Mouse (Mus musculus) liver, embryonic 14.5 days (tissue): ENCODE measurements around the gene Fstl3. TPM values are rescaled to one million over a fixed set of nuclear protein-coding genes. Genes with fewer than 3 reads are reported as not detected.
A peak's percentile ranks its signal among the peaks of the same experiment; 100 is the strongest.
"Not testable (repeated sequence)": the region's sequence is repeated elsewhere in the genome, so short reads cannot be mapped to it uniquely, and the experiment has no call there.

ENCODE experiments used
- ATAC-seq: fragments of 200-750 bp; cut with Nextera tagmentation; 2 replicates; pipeline ENCODE4 v1.8.0; 2017; ENCODE audit warnings: moderate number of reproducible peaks, mild to moderate bottlenecking, moderate library complexity; ENCODE audit not compliant: insufficient read depth
- DNase-seq, 3 experiments: peaks; one replicate each; pipeline ENCODE4 v3.0.0-alpha.2; 2012 to 2013; ENCODE audit warnings: low read depth in 3 of 3, low spot score in 3 of 3
- H3K27ac ChIP-seq: fragments of 300-500 bp; sonication (generic); 2 replicates; pipeline ENCODE4 v1.5.1; 2014; ENCODE audit warnings: moderate library complexity, mild to moderate bottlenecking, control low read depth, inconsistent platforms
- H3K27me3 ChIP-seq: fragments of 300-500 bp; sonication (generic); 2 replicates; pipeline ENCODE4 v1.6.1; 2014; ENCODE audit warnings: mild to moderate bottlenecking, low read length, moderate library complexity; ENCODE audit not compliant: control insufficient read depth, insufficient read depth
- H3K36me3 ChIP-seq: fragments of 300-500 bp; sonication (generic); replicated peaks from 2 replicates; pipeline ENCODE4 v1.6.1; 2014; ENCODE audit warnings: low read depth; ENCODE audit not compliant: control insufficient read depth, insufficient read depth
- H3K4me1 ChIP-seq, 2 experiments: fragments of 200-500 bp in 1 of 2; fragments of 300-500 bp in 1 of 2; sonication (generic) in 1 of 2; replicated peaks; 2 replicates each; pipeline ENCODE4 v1.6.1; 2012 to 2014; ENCODE audit warnings: antibody characterized with exemption in 1 of 2, inconsistent platforms in 1 of 2, low read length in 1 of 2; ENCODE audit not compliant: control insufficient read depth in 2 of 2, insufficient read depth in 2 of 2
- H3K4me2 ChIP-seq: fragments of 300-500 bp; sonication (generic); 2 replicates; pipeline ENCODE4 v1.6.1; 2014; ENCODE audit warnings: low read depth, mild to moderate bottlenecking, control low read depth, moderate library complexity
- H3K4me3 ChIP-seq, 2 experiments: fragments of 200-500 bp in 1 of 2; fragments of 300-500 bp in 1 of 2; sonication (generic) in 1 of 2; 2 replicates each; pipeline ENCODE4 v1.5.1; 2012 to 2014; ENCODE audit warnings: low read depth in 2 of 2, low read length in 2 of 2, mild to moderate bottlenecking in 2 of 2, control low read depth in 1 of 2, inconsistent platforms in 1 of 2, moderate library complexity in 1 of 2; ENCODE audit not compliant: insufficient read depth in 1 of 2
- H3K9ac ChIP-seq: fragments of 300-500 bp; sonication (generic); replicated peaks from 2 replicates; pipeline ENCODE4 v1.6.1; 2014; ENCODE audit warnings: mild to moderate bottlenecking, control low read depth, moderate library complexity
- H3K9me3 ChIP-seq: fragments of 300-500 bp; sonication (generic); 2 replicates; pipeline ENCODE4 v1.6.1; 2016; ENCODE audit warnings: low read length, mixed read lengths; ENCODE audit not compliant: control insufficient read depth
- CTCF ChIP-seq: IDR thresholded peaks from 2 replicates; pipeline ENCODE4 v1.5.1; 2016; ENCODE audit warnings: antibody characterized with exemption, low read depth, control low read depth
- EP300 ChIP-seq: IDR thresholded peaks from 2 replicates; pipeline ENCODE4 v1.6.1; 2016; ENCODE audit warnings: antibody characterized with exemption, low read depth
- WGBS: fragments of 180-500 bp; shearing (Covaris S2); extraction: QIAGEN DNeasy Blood & Tissue Kit; methylation state at CpG from one replicate; pipeline ENCODE4 v1.1.7; 2014; ENCODE audit not compliant: insufficient replicate concordance; 5-methylcytosine and 5-hydroxymethylcytosine counted together
- polyA plus RNA-seq, 2 experiments: library from polyadenylated mRNA; depleted of rRNA in 1 of 2; stranded (reverse) in 1 of 2; unstranded in 1 of 2; fragments of >200 nt; fragmentation: Nextera tagmentation in 1 of 2; extraction: Ambion mirVana in 1 of 2; gene quantifications; 2 replicates each; pipeline versions ENCODE4 v1.2.1 to v1.2.3; 2012 to 2014

The Fstl3 gene
- polyA plus RNA-seq, 2 experiments: 0.23 to 0.56 TPM

DNA sequence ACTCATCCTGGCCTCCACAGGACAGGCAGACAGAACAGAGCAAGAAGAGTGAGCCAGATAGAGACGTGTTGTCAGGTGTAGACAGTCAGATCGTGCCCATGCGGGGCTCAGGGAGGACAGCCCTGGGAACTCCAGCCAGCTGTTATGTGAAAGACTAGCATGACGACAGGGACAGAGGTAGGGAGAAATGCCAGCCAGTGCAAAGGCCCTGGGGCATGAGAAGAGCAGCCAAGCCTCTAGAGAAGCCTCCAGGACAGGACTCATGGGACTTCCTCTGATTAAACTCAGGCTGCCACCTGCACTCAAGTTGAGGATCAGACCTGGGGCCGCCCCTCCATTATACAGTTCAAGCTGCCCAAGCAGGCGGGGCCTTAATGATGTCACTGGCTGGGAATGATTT, 28.6 kb upstream of the Fstl3 start:
- H3K9me3 ChIP-seq: no peaks in the 10 kb centered on the region
- H3K4me1 ChIP-seq: peaks cover 11 to 12% of the 10 kb centered on the region in 2 experiments
- 70% methylated on average over 6 of the region's 6 CpGs for WGBS
- H3K4me3 ChIP-seq: no peak overlapping the region
- no peak overlapping the region for H3K27ac ChIP-seq
- H3K36me3 ChIP-seq: no peaks in the 10 kb centered on the region
- H3K27me3 ChIP-seq: no peaks in the 10 kb centered on the region
- H3K9ac ChIP-seq: no peak overlapping the region
- ATAC-seq: no peak
- TF ChIP-seq CTCF (no peak), EP300 (no peak)
- H3K4me2 ChIP-seq: no peak overlapping the region
- no peak for DNase-seq

GRCm38 (mm10) chr10:79754856-79755516, 22.1 kb upstream of the Fstl3 start, which contains the start of gene Fgf22:
Gene Fgf22, plus strand, starts transcription at chr10:79755076.
- Histone ChIP-seq H3K27me3 (no peaks in the 10 kb centered on the region), H3K9me3 (no peaks in the 10 kb centered on the region), H3K27ac (no peak within 1 kb of the TSS), H3K4me2 (peak within 1 kb of the TSS; percentile 35), H3K4me1 (peaks cover 0 to 2% of the 10 kb centered on the region in 2 experiments; a peak in 1 of 4 replicates), H3K9ac (no peak within 1 kb of the TSS), H3K4me3 (no peak within 1 kb of the TSS), H3K36me3 (peaks cover 11% of the 10 kb centered on the region)
- WGBS: 5% methylated on average over 36 of the region's 36 CpGs
- DNase-seq: peak in 2 of 3 experiments; percentile 36 to 43
- TF ChIP-seq CTCF: no peak
- TF ChIP-seq EP300: no peak
- ATAC-seq: peak; percentile 77

- Histone ChIP-seq H3K4me2 (no peak overlapping the region), H3K36me3 (peaks cover 17% of the 10 kb centered on the region), H3K4me1 (peaks cover 0 to 2% of the 10 kb centered on the region in 2 experiments; a peak in 1 of 4 replicates), H3K27me3 (no peaks in the 10 kb centered on the region), H3K27ac (no peak overlapping the region), H3K9me3 (no peaks in the 10 kb centered on the region), H3K4me3 (no peak overlapping the region), H3K9ac (no peak overlapping the region)
- no peak for TF ChIP-seq CTCF
- TF ChIP-seq EP300: no peak
- no peak for DNase-seq
- no peak for ATAC-seq
- 70% methylated on average over 3 of the region's 3 CpGs for WGBS
Measured at GRCm38 (mm10) chr10:79755854-79756253, 21.2 kb upstream of the Fstl3 start.

GRCm38 (mm10) chr10:79756660-79757059, 20.4 kb upstream of the Fstl3 start:
- no peak overlapping the region for H3K4me2 ChIP-seq
- H3K27me3 ChIP-seq: no peaks in the 10 kb centered on the region
- no peak overlapping the region for H3K9ac ChIP-seq
- no peak for DNase-seq
- peaks cover 0 to 2% of the 10 kb centered on the region in 2 experiments; a peak in 1 of 4 replicates for H3K4me1 ChIP-seq
- H3K9me3 ChIP-seq: no peaks in the 10 kb centered on the region
- TF ChIP-seq EP300 (no peak), CTCF (no peak)
- no peak overlapping the region for H3K4me3 ChIP-seq
- peaks cover 25% of the 10 kb centered on the region for H3K36me3 ChIP-seq
- ATAC-seq: no peak
- H3K27ac ChIP-seq: no peak overlapping the region
- WGBS: 82% methylated on average over 24 of the region's 24 CpGs

GRCm38 (mm10) chr10:79759675-79760074, 17.4 kb upstream of the Fstl3 start:
- DNase-seq, H3K27ac ChIP-seq, H3K4me1 ChIP-seq, H3K9me3 ChIP-seq, H3K4me3 ChIP-seq, ATAC-seq, H3K27me3 ChIP-seq, H3K4me2 ChIP-seq, H3K9ac ChIP-seq: not testable (repeated sequence)
- 68% methylated on average over 1 of the region's 1 CpGs for WGBS
- peaks cover 31% of the 10 kb centered on the region for H3K36me3 ChIP-seq
